Mouse (Mus musculus): ENCODE results near the gene Slc25a19. TPM values are rescaled to one million over a fixed set of nuclear protein-coding genes. Genes with fewer than 3 reads are reported as not detected.

Gene Slc25a19
- 64.2 TPM for polyA plus RNA-seq (2015; fragmentation: Illumina TruSeq; extraction: RNeasy Lipid Tissue Mini Kit (QIAGEN cat#74804); ENCODE audit: low read depth, low replicate concordance)

GRCm38 (mm10) chr11:115627705-115628464 lies at the start of gene Slc25a19:
Slc25a19 (minus strand) TSS chr11:115628295.

GRCm38 (mm10) chr11:115612410-115613137 lies 15.5 kb downstream of the Slc25a19 start, which contains the start of gene Mif4gd:
Mif4gd (minus strand) TSS chr11:115612969.

GRCm38 (mm10) chr11:115603476-115604303 lies 24.4 kb downstream of the Slc25a19 start, which contains the start of the genes Mrps7 and Gga3:
Mrps7 (plus strand) TSS chr11:115603925.
Gga3 (minus strand) TSS chr11:115604051.

Other genes with a start within 250 kb of the Slc25a19 start
- 13.6 TPM for gene Cdr2l, start 246.4 kb downstream of the Slc25a19 start, polyA plus RNA-seq (2015; fragmentation: Illumina TruSeq; extraction: RNeasy Lipid Tissue Mini Kit (QIAGEN cat#74804); ENCODE audit: low read depth, low replicate concordance)
- gene Mrpl58, start 224.5 kb downstream of the Slc25a19 start, polyA plus RNA-seq (2015; fragmentation: Illumina TruSeq; extraction: RNeasy Lipid Tissue Mini Kit (QIAGEN cat#74804); ENCODE audit: low read depth, low replicate concordance), result 127 TPM
- gene Atp5h, start 208.3 kb downstream of the Slc25a19 start, polyA plus RNA-seq (2015; fragmentation: Illumina TruSeq; extraction: RNeasy Lipid Tissue Mini Kit (QIAGEN cat#74804); ENCODE audit: low read depth, low replicate concordance), result 1,061 TPM
- gene Kctd2, start 208.2 kb downstream of the Slc25a19 start, polyA plus RNA-seq (2015; fragmentation: Illumina TruSeq; extraction: RNeasy Lipid Tissue Mini Kit (QIAGEN cat#74804); ENCODE audit: low read depth, low replicate concordance), result 73.5 TPM
- gene Trim80, start 187.8 kb downstream of the Slc25a19 start, polyA plus RNA-seq (2015; fragmentation: Illumina TruSeq; extraction: RNeasy Lipid Tissue Mini Kit (QIAGEN cat#74804); ENCODE audit: low read depth, low replicate concordance), result not detected
- gene Slc16a5, start 165.8 kb downstream of the Slc25a19 start, polyA plus RNA-seq (2015; fragmentation: Illumina TruSeq; extraction: RNeasy Lipid Tissue Mini Kit (QIAGEN cat#74804); ENCODE audit: low read depth, low replicate concordance), result not detected
- gene Armc7, start 152.6 kb downstream of the Slc25a19 start, polyA plus RNA-seq (2015; fragmentation: Illumina TruSeq; extraction: RNeasy Lipid Tissue Mini Kit (QIAGEN cat#74804); ENCODE audit: low read depth, low replicate concordance), result 9.9 TPM
- 93.6 TPM for gene Nt5c, start 136.4 kb downstream of the Slc25a19 start, polyA plus RNA-seq (2015; fragmentation: Illumina TruSeq; extraction: RNeasy Lipid Tissue Mini Kit (QIAGEN cat#74804); ENCODE audit: low read depth, low replicate concordance)
- 108 TPM for gene Jpt1, start 113.9 kb downstream of the Slc25a19 start, polyA plus RNA-seq (2015; fragmentation: Illumina TruSeq; extraction: RNeasy Lipid Tissue Mini Kit (QIAGEN cat#74804); ENCODE audit: low read depth, low replicate concordance)
- gene Sumo2, start 92.0 kb downstream of the Slc25a19 start, polyA plus RNA-seq (2015; fragmentation: Illumina TruSeq; extraction: RNeasy Lipid Tissue Mini Kit (QIAGEN cat#74804); ENCODE audit: low read depth, low replicate concordance), result 430 TPM
- gene Nup85, start 63.9 kb downstream of the Slc25a19 start, polyA plus RNA-seq (2015; fragmentation: Illumina TruSeq; extraction: RNeasy Lipid Tissue Mini Kit (QIAGEN cat#74804); ENCODE audit: low read depth, low replicate concordance), result 49.1 TPM
- 69.8 TPM for gene Mrps7, start 24.4 kb downstream of the Slc25a19 start, polyA plus RNA-seq (2015; fragmentation: Illumina TruSeq; extraction: RNeasy Lipid Tissue Mini Kit (QIAGEN cat#74804); ENCODE audit: low read depth, low replicate concordance)
- 44.8 TPM for gene Gga3, start 24.2 kb downstream of the Slc25a19 start, polyA plus RNA-seq (2015; fragmentation: Illumina TruSeq; extraction: RNeasy Lipid Tissue Mini Kit (QIAGEN cat#74804); ENCODE audit: low read depth, low replicate concordance)
- gene Mif4gd, start 15.3 kb downstream of the Slc25a19 start, polyA plus RNA-seq (2015; fragmentation: Illumina TruSeq; extraction: RNeasy Lipid Tissue Mini Kit (QIAGEN cat#74804); ENCODE audit: low read depth, low replicate concordance), result 27.5 TPM
- 134 TPM for gene Grb2, start 80.3 kb upstream of the Slc25a19 start, polyA plus RNA-seq (2015; fragmentation: Illumina TruSeq; extraction: RNeasy Lipid Tissue Mini Kit (QIAGEN cat#74804); ENCODE audit: low read depth, low replicate concordance)
- gene Tmem94, start 137.1 kb upstream of the Slc25a19 start, polyA plus RNA-seq (2015; fragmentation: Illumina TruSeq; extraction: RNeasy Lipid Tissue Mini Kit (QIAGEN cat#74804); ENCODE audit: low read depth, low replicate concordance), result 27.0 TPM
- 13.2 TPM for gene Caskin2, start 185.3 kb upstream of the Slc25a19 start, polyA plus RNA-seq (2015; fragmentation: Illumina TruSeq; extraction: RNeasy Lipid Tissue Mini Kit (QIAGEN cat#74804); ENCODE audit: low read depth, low replicate concordance)
- gene Tsen54, start 186.4 kb upstream of the Slc25a19 start, polyA plus RNA-seq (2015; fragmentation: Illumina TruSeq; extraction: RNeasy Lipid Tissue Mini Kit (QIAGEN cat#74804); ENCODE audit: low read depth, low replicate concordance), result 10.9 TPM
- gene Llgl2, start 195.8 kb upstream of the Slc25a19 start, polyA plus RNA-seq (2015; fragmentation: Illumina TruSeq; extraction: RNeasy Lipid Tissue Mini Kit (QIAGEN cat#74804); ENCODE audit: low read depth, low replicate concordance), result 5.6 TPM
- gene Myo15b, start 230.1 kb upstream of the Slc25a19 start, polyA plus RNA-seq (2015; fragmentation: Illumina TruSeq; extraction: RNeasy Lipid Tissue Mini Kit (QIAGEN cat#74804); ENCODE audit: low read depth, low replicate concordance), result 0.82 TPM